Mouse (Mus musculus) lung, adult 2 months (tissue): ENCODE measurements around the gene Klhl24. TPM values are rescaled to one million over a fixed set of nuclear protein-coding genes. Genes with fewer than 3 reads are reported as not detected.
A peak's percentile ranks its signal among the peaks of the same experiment; 100 is the strongest.

Experiments
- DNase-seq: peaks from one replicate; pipeline ENCODE4 v3.0.0; 2022
- H3K4me1 ChIP-seq: fragments of 200-500 bp; 2 replicates; pipeline ENCODE4 v1.6.1; 2011; ENCODE audit warnings: low read length; ENCODE audit not compliant: control insufficient read depth, insufficient read depth
- H3K4me3 ChIP-seq: fragments of 200-500 bp; replicated peaks from 2 replicates; pipeline ENCODE3; 2011; ENCODE audit warnings: low read depth, mild to moderate bottlenecking, control low read depth, low read length; ENCODE audit errors: extremely low read depth
- CTCF ChIP-seq: fragments of 200-500 bp; IDR thresholded peaks from 2 replicates; pipeline ENCODE4 v1.5.1; 2011; ENCODE audit warnings: mild to moderate bottlenecking, low read length, control low read depth; ENCODE audit not compliant: insufficient read depth
- POLR2A ChIP-seq: fragments of 200-500 bp; IDR thresholded peaks from 2 replicates; pipeline ENCODE4 v1.6.1; 2011; ENCODE audit warnings: low read depth, mild to moderate bottlenecking, control low read depth, low read length, borderline replicate concordance; ENCODE audit errors: extremely low read depth
- WGBS: fragments of 180-500 bp; shearing (Covaris S2); methylation state at CpG from one replicate; pipeline ENCODE4 v1.1.7; 2018; 5-methylcytosine and 5-hydroxymethylcytosine counted together
- polyA plus RNA-seq: library from polyadenylated mRNA; depleted of rRNA; stranded (reverse); fragments of >200 nt; gene quantifications from 2 replicates; pipeline ENCODE4 v1.2.3, GENCODE M21; 2012; rRNA removed

Klhl24 gene
- polyA plus RNA-seq: 17.4 and 27.0 TPM in 2 replicates

DNA sequence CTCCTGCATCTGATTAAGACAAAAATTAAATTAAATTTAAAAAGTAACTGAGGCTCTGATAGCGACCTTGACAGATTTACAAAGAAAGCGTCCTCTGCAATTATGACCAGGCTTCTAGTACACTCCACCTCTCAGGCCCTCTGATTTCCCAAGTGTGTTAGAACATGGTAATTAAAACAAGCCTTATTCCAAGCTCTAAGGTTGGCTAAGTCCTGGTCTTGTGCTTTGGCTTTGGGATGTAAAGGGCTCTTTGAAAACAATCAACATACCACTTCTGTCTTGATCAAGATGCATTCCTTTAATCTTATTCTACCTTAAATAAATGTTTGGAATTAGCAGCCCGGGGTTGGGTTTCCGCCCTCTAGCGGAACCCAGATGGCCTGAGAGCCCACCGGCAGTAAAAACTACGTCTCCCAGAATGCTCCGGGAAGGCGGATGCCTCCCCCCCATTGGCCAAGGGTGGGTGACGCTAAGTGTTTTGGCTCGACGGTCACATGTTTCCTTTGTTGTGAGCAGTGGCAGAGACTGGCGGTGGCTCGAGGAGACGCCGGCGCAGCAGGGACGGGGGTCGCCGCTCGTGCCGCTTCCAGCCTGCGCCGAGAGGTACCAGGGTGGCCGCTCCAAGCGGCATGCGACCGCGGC lies at the start of gene Klhl24:
Gene Klhl24 (plus strand): TSS at position 474 of the 642 bp plus-strand sequence.
- TF ChIP-seq POLR2A (peak; percentile 99), CTCF (peak; percentile 44; the same call in 1 of the 2 replicates)
- DNase-seq: peak; percentile 89
- Histone ChIP-seq H3K4me1 (peaks cover 7% of the 10 kb centered on the region), H3K4me3 (peak within 1 kb of the TSS; percentile 95)
- under 1% methylated on average over 29 of the region's 29 CpGs for WGBS

DNA sequence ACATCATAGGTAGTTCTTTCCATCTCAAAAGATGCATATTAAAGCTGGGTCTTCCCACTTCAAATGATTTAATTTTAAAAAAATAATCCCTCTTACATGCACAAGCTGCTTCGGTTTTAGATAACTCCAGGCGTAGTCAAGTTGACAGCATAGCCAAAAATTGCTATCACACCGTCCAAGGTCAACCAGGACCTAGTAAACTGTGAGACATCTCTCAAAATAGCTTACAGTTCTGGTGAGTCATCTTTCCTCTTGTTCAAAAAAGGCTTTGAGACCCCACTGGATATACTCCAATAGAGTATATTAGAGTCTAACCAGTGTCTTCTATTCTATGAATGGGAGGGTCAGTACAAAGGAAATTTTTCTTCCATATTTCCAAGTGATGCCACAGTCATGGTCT lies 44.7 kb upstream of the Klhl24 start:
- Histone ChIP-seq H3K4me1 (no peaks in the 10 kb centered on the region; the same call in 1 of the 2 replicates), H3K4me3 (no peak overlapping the region)
- DNase-seq: no peak
- no peak for TF ChIP-seq POLR2A
- TF ChIP-seq CTCF: no peak
- 84% methylated on average over 3 of the region's 3 CpGs for WGBS

DNA sequence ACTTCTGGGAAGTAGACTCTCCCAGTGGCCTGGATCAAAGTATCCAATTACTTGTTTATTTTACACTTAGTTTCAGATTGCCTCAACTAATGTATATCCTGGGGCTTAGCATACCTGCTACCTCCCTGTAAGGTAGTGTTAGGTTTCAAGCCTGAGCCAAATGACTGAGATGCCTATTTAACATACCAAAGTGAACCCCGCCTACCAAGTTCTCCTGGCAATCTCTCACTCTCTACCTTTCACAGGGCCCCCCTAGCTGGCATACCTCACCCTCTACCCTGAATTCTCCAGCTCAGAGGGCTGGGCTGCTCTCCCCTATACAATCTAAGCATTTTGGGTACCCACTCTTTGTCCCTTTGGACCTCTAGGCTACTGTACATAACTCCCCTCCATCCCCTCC lies 24.6 kb upstream of the Klhl24 start:
- DNase-seq: no peak
- Histone ChIP-seq H3K4me3 (no peak overlapping the region), H3K4me1 (no peaks in the 10 kb centered on the region)
- WGBS: 74% methylated on average over 1 of the region's 1 CpGs
- TF ChIP-seq POLR2A (no peak), CTCF (no peak)

DNA sequence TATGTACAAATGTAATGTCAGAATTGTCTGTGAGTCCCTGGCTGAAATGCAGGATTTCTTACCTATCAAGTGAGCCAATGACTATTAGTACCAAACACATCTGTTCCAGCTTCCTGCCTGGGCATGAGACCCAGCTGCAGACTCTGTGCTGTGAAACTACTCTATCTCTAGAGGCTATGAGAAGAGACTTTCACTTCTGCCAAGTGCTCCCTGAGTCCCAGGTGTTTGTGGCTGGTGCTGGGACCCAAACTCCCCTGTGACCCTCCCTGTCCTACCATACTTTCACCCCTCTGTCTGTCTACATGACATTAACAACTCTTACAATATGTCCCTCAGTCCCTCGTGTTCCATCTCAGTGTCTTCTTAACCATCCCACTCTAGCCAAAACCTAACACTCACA lies 20.7 kb upstream of the Klhl24 start:
- TF ChIP-seq CTCF (no peak), POLR2A (no peak)
- Histone ChIP-seq H3K4me3 (no peak overlapping the region), H3K4me1 (no peaks in the 10 kb centered on the region)
- 71% methylated on average over 1 of the region's 1 CpGs for WGBS
- DNase-seq: no peak

DNA sequence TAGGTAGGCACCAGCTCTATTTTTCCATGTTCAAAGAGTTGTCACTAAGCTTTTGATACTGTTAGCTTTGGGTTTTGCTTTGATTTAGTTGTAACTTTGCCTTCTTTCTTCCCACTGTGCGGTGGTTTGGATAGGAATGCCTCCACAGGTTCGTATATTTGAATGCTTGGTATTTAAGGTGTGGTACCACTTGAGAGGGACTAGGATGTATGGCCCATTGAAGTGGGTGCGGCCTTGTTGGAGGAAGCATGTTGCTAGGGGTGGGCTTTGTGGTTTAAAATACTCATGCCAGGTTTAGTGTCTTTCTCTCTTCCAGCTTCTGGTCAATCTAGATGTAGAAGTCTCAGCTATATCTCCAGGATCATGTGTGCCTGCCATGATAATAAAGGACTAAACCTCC lies 17.1 kb upstream of the Klhl24 start:
- 72% methylated on average over 3 of the region's 3 CpGs for WGBS
- no peak for DNase-seq
- TF ChIP-seq CTCF (no peak), POLR2A (no peak)
- Histone ChIP-seq H3K4me1 (no peaks in the 10 kb centered on the region), H3K4me3 (no peak overlapping the region)

DNA sequence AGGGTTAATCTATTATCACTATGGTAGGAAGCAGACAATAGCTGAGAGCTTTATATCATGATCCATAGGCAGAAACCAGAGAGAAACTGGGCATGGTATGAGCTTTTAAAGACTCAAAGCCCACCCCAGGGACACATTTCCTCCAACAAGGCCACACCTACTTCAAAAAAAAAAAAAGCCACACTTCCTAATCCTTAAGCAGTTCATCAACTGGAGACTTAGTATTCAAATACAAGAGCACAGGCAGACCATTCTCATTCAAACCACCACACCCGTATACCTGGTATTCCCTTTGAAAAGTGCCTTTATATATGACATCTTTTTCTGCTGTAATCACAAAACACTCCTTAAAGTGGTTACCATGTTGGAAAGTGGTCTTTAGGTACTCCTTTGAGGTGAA lies 12.7 kb upstream of the Klhl24 start:
- DNase-seq: no peak
- no peak for TF ChIP-seq CTCF
- no peak for TF ChIP-seq POLR2A
- 81% methylated on average over 1 of the region's 1 CpGs for WGBS
- H3K4me3 ChIP-seq: no peak overlapping the region
- no peaks in the 10 kb centered on the region for H3K4me1 ChIP-seq

DNA sequence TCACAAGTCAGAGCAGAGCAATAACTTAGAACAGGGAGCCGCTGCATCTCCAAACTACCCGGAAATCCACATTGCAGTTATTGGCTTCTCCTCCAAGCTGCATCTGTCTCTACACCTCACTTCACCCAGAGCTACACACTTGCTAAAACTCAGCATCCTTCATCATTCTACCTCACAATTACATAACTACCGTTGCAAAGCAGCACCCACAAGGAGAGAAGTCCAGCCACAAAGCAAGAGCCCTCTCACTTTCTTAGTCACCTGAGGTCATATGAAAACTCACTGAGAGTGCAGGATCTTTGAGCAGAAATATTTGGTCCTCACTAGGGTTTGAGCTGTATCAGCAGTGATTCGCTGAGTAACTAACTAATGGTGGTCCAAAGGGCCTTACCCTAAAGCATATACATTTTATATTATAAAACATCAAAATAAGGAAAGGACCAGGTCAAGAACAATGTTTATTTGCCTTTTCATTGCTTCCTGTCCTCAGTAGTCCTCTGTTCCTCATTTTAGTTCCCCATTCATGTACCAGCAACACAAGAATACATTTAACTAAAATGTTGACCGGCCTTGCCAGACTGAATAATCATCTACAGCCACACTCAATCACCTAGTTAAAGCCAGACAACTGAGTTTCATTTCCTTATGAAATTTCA lies 12.0 kb upstream of the Klhl24 start:
- Histone ChIP-seq H3K4me3 (no peak overlapping the region), H3K4me1 (no peaks in the 10 kb centered on the region)
- 80% methylated on average over 5 of the region's 5 CpGs for WGBS
- no peak for DNase-seq
- TF ChIP-seq CTCF: no peak

DNA sequence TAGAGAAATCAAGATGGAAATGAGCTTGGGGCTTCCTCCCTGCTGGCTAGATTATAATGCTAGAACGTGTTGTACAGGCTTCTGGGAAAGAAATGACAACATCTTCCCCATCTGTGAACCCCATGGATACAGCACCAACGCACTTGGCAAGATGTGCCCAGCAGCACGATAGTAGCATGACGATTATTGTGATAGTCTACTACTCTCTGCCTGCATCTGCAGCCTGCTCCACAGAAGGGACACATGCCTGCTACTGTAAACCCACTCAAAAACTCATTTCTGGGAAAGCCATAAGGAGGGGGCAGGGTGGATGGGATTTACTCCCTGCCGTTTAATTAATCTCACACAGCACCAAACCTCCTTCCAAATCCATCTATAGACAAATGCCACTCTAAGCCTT lies 10.4 kb upstream of the Klhl24 start:
- Histone ChIP-seq H3K4me3 (no peak overlapping the region), H3K4me1 (peaks cover 3% of the 10 kb centered on the region)
- no peak for TF ChIP-seq CTCF
- no peak for TF ChIP-seq POLR2A
- DNase-seq: no peak
- 83% methylated on average over 5 of the region's 5 CpGs for WGBS

DNA sequence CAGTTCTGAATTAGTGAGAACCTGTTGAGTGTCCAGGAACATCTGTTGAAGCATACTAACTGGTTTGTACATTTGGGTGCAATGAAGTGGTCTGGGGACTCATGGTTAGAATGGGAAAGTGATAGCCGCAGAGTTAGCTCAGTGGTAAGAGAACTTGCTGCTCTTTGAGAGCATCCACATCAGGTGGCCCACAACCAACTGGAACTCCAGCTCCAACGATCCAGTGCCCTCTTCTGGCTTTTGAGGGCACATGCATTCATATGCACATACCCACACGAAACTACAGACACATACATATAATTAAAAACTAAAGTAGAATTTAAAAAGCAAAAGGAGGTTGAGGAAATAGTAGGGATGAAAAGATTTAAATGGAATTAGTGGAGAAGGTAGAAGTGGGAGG lies 7.7 kb upstream of the Klhl24 start:
- WGBS: 92% methylated on average over 3 of the region's 3 CpGs
- DNase-seq: no peak
- TF ChIP-seq POLR2A: no peak
- TF ChIP-seq CTCF: no peak
- no peak overlapping the region for H3K4me3 ChIP-seq
- peaks cover 3% of the 10 kb centered on the region for H3K4me1 ChIP-seq

DNA sequence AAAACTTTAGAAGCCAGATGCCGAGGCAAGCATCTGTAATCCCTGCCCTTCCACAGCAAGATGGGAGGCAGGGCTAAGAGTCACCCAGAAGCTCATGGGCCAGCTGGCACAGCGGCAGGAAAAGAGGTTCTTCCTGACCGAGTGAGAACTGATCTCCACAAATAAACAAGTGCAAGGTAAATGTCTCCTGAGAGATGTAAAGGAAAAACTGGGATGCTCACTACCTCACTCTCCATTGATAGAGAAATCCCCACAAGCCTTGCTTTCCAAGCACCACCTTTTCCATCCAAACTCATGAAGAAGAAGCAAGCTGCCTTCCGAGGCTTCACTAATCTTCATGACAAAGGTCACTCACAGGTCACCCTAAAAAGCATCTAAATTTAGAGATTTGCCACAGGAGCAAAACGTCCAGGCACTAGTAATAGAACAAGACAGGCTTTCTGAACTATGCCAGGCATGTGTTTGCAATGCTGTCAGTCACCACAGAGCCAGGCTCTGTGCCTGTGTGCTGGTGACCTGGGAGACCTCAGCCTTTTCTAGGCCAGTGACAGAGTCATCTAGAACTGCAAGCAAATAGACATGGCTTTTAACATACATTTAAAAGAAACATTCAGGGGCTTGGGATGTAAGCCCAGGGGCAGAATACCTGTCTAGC lies 6.3 kb upstream of the Klhl24 start:
- WGBS: 20% methylated on average over 5 of the region's 5 CpGs
- no peak overlapping the region for H3K4me3 ChIP-seq
- DNase-seq: no peak
- TF ChIP-seq POLR2A: no peak
- TF ChIP-seq CTCF: no peak
- peaks cover 3% of the 10 kb centered on the region for H3K4me1 ChIP-seq
